Mouse (Mus musculus) colon, adult 2 months (tissue): ENCODE results near the gene Pin1. TPM values are rescaled to one million over a fixed set of nuclear protein-coding genes. Genes with fewer than 3 reads are reported as not detected.

Experiments used
- polyA plus RNA-seq: library from polyadenylated mRNA; depleted of rRNA; stranded (reverse); fragments of >200 nt; gene quantifications from 2 replicates; pipeline ENCODE4 v1.2.3, GENCODE M21; 2012; rRNA removed

Pin1 gene
- polyA plus RNA-seq, result 15.3 and 18.4 TPM in 2 replicates

GRCm38 (mm10) chr9:20651602-20652259 is at the start of gene Pin1:
Pin1 (plus strand) TSS chr9:20652095.

GRCm38 (mm10) chr9:20642101-20642895 is 9.6 kb upstream of the Pin1 start, which contains the start of gene Ubl5:
Ubl5 (plus strand) TSS chr9:20642878.

GRCm38 (mm10) chr9:20644360-20645081 is 7.4 kb upstream of the Pin1 start, which contains the start of gene Fbxl12:
Fbxl12 (minus strand) TSS chr9:20644767.

Other genes starting within 250 kb of the Pin1 start
- 0.64 and 0.83 TPM in 2 replicates for gene Zfp26, start 191.9 kb upstream of the Pin1 start, polyA plus RNA-seq
- gene Zfp426, start 159.3 kb upstream of the Pin1 start, polyA plus RNA-seq, result 2.7 and 2.9 TPM in 2 replicates
- gene Zfp266, start 130.7 kb upstream of the Pin1 start, polyA plus RNA-seq, result 2.0 and 2.1 TPM in 2 replicates
- gene Zfp846, start 70.8 kb upstream of the Pin1 start, polyA plus RNA-seq, result 1.2 and 1.4 TPM in 2 replicates
- gene Ubl5, start 9.2 kb upstream of the Pin1 start, polyA plus RNA-seq, result 178 and 362 TPM in 2 replicates
- 43.6 and 44.4 TPM in 2 replicates for gene Fbxl12, start 7.3 kb upstream of the Pin1 start, polyA plus RNA-seq
- gene Olfm2, start 94.3 kb downstream of the Pin1 start, polyA plus RNA-seq, result 2.7 and 3.1 TPM in 2 replicates
- gene Col5a3, start 163.0 kb downstream of the Pin1 start, polyA plus RNA-seq, result 13.6 and 14.2 TPM in 2 replicates
- not detected in 2 replicates for gene Rdh8, start 166.4 kb downstream of the Pin1 start, polyA plus RNA-seq
- 49.2 and 51.0 TPM in 2 replicates for gene A230050P20Rik, start 216.5 kb downstream of the Pin1 start, polyA plus RNA-seq
- 6.7 and 9.2 TPM in 2 replicates for gene Angptl6, start 227.6 kb downstream of the Pin1 start, polyA plus RNA-seq
- gene Ppan, start 236.1 kb downstream of the Pin1 start, polyA plus RNA-seq, result 74.6 and 94.0 TPM in 2 replicates
- 106 and 126 TPM in 2 replicates for gene Eif3g, start 246.5 kb downstream of the Pin1 start, polyA plus RNA-seq